Mouse (Mus musculus) ES-Bruce4 (cell line): ENCODE data around the gene Cux1.

Experiments used
- CTCF ChIP-seq: IDR thresholded peaks from one replicate; pipeline ENCODE4 v1.8.1; 2011; ENCODE audit warnings: low read depth, low read length
- EP300 ChIP-seq: IDR thresholded peaks from 2 replicates; pipeline ENCODE4 v1.6.1; 2011; ENCODE audit warnings: low read depth, low read length; ENCODE audit not compliant: insufficient read depth
- POLR2A ChIP-seq: IDR thresholded peaks from one replicate; pipeline ENCODE4 v1.8.1; 2011; ENCODE audit warnings: low read length; ENCODE audit not compliant: insufficient read depth

DNA sequence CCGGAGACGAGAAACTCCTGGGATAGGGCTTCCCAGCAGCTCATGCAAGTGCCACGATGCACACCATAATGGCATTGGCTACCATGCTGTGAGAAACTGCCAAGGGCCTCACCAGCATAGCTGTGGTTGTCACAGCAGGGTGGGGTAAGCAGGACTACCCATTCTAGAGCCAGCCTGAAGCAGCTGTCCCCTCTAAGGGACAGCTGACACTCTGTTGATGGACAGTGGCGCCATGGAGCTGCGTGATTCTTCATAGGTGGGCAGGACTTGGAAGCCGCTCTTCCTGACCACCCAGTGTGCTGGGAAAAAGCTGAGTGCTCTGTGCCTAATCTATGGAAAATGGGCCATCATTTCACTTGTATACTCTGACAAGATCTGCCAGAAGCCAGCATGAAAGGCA is 266.4 kb downstream of the Cux1 start:
- TF ChIP-seq EP300 (no peak), CTCF (no peak), POLR2A (no peak)
